Mouse (Mus musculus) stomach, embryonic 14.5 days (tissue): Measurements from ENCODE around the gene Idua. TPM values are rescaled to one million over a fixed set of nuclear protein-coding genes. Genes with fewer than 3 reads are reported as not detected.

Experiments used
- ATAC-seq: fragments of 200-750 bp; cut with Nextera tagmentation; 2 replicates; pipeline ENCODE4 v1.8.0; 2017; ENCODE audit warnings: low read depth, moderate TSS enrichment; ENCODE audit not compliant: insufficient number of reproducible peaks, insufficient read depth, low FRiP score
- H3K27ac ChIP-seq: fragments of 300-500 bp; sonication (generic); 2 replicates; pipeline ENCODE4 v1.5.1; 2014; ENCODE audit warnings: mild to moderate bottlenecking, low read length, moderate library complexity, mixed read lengths
- H3K27me3 ChIP-seq: fragments of 300-500 bp; sonication (generic); 2 replicates; pipeline ENCODE4 v1.6.1; 2014; ENCODE audit warnings: low read length, control low read depth, mixed read lengths; ENCODE audit not compliant: control insufficient read depth, insufficient read depth
- H3K36me3 ChIP-seq: fragments of 300-500 bp; sonication (generic); 2 replicates; pipeline ENCODE4 v1.6.1; 2014; ENCODE audit warnings: mild to moderate bottlenecking, control low read depth, low read length, moderate library complexity, mixed read lengths; ENCODE audit not compliant: control insufficient read depth, insufficient read depth
- H3K4me1 ChIP-seq: fragments of 300-500 bp; sonication (generic); 2 replicates; pipeline ENCODE4 v1.6.1; 2014; ENCODE audit warnings: low read length, control low read depth, mixed read lengths; ENCODE audit not compliant: control insufficient read depth, insufficient read depth
- H3K4me2 ChIP-seq: fragments of 300-500 bp; sonication (generic); replicated peaks from 2 replicates; pipeline ENCODE4 v1.6.1; 2014; ENCODE audit warnings: low read depth, low read length, control low read depth
- H3K4me3 ChIP-seq: fragments of 300-500 bp; sonication (generic); 2 replicates; pipeline ENCODE4 v1.5.1; 2014; ENCODE audit warnings: low read depth, low read length, control low read depth
- H3K9ac ChIP-seq: fragments of 300-500 bp; sonication (generic); replicated peaks from 2 replicates; pipeline ENCODE4 v1.6.1; 2014; ENCODE audit warnings: low read depth, mild to moderate bottlenecking, control low read depth, low read length, moderate library complexity, mixed read lengths
- H3K9me3 ChIP-seq: fragments of 300-500 bp; sonication (generic); 2 replicates; pipeline ENCODE4 v1.6.1; 2016; ENCODE audit warnings: low read depth, low read length, control low read depth; ENCODE audit not compliant: control insufficient read depth
- WGBS: fragments of 180-500 bp; shearing (Covaris S2); extraction: QIAGEN DNeasy Blood & Tissue Kit; methylation state at CpG from one replicate; pipeline ENCODE4 v1.1.7; 2014; 5-methylcytosine and 5-hydroxymethylcytosine counted together
- polyA plus RNA-seq: library from polyadenylated mRNA; unstranded; fragments of >200 nt; fragmentation: Nextera tagmentation; extraction: Ambion mirVana; gene quantifications from 2 replicates; pipeline ENCODE4 v1.2.1, GENCODE M21; 2014

Gene Idua
- polyA plus RNA-seq: 13.4 and 18.0 TPM in 2 replicates

DNA sequence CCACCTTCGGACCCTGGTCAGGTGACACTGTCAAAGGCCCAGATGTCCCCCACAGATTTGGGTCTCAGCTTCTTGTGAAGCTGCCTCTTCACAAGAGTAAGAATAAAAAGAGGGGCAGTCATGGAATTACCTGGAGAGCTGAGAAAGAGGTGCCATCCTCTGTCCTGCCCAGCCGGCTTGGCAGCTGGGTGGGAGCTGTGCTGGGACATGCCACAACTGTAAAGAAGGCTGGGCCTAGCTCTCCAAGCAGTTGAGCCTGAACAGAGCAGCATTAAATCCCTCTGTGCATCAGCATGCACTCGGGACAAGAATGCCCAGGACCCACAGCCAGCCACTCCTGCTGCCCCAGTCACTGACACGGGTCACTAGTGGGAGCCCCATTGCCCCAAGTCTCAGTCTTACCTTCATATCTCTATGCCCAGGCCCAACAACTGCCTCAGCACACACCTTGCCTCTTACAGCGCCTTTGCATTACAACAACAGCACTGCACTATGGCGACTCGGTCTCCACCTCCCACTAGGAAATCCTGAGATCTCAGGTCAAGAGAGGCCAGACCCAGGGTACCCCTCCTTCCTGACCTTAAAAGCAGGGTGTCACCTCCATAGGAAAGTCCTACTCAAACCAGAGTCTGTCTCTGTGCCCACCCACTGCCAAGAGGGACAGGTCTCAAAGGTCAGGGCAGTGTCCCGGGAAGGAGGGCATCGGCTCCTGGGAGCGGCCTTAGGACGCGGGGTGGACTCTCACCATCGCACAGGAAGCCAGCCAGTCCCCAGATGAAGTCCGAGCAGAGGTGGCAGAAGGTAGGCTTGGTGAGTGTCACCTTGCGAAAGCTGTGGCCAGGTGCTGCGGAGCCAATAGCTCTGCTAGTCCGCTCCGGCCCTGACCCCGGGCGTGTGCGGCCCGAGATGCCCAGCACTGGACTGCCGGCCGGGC lies at the start of gene Idua:
Gene Idua (plus strand): TSS at position 634 of the 934 bp plus-strand sequence.
- peak within 1 kb of the TSS; percentile 62 for H3K4me3 ChIP-seq
- H3K9me3 ChIP-seq: no peaks in the 10 kb centered on the region
- peak within 1 kb of the TSS; percentile 74 for H3K9ac ChIP-seq
- peaks cover 11% of the 10 kb centered on the region; the same call in 1 of the 2 replicates for H3K36me3 ChIP-seq
- ATAC-seq: peak; percentile 47
- H3K4me1 ChIP-seq: peaks cover 5% of the 10 kb centered on the region; the same call in 1 of the 2 replicates
- H3K27me3 ChIP-seq: no peaks in the 10 kb centered on the region
- 10% methylated on average over 24 of the region's 24 CpGs for WGBS
- H3K27ac ChIP-seq: no peak within 1 kb of the TSS
- peak within 1 kb of the TSS; percentile 44 for H3K4me2 ChIP-seq

DNA sequence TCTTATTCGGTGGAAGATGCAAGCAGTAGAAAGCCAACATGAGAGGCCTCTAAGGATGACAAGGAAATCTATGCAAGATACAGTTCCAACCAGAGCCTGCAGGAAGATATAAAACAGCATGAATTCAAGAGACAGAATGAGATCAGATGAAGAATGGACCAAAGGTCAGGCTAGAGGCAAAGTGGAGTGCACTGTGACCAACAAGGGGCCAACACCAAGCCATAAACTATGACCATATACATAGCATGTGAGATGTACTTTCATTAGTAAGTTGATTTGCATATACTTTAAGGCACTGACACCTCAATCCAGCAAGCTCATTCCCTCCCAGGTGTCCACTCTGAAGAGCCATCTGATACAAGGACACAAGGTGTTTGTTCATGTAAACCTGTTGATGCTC lies 49.7 kb upstream of the Idua start:
- ATAC-seq: no peak
- Histone ChIP-seq H3K27ac (no peak overlapping the region), H3K4me1 (no peaks in the 10 kb centered on the region), H3K9ac (no peak overlapping the region), H3K36me3 (peaks cover 82% of the 10 kb centered on the region), H3K4me3 (no peak overlapping the region), H3K27me3 (no peaks in the 10 kb centered on the region), H3K9me3 (no peaks in the 10 kb centered on the region), H3K4me2 (no peak overlapping the region)
- WGBS: 97% methylated on average over 1 of the region's 1 CpGs

DNA sequence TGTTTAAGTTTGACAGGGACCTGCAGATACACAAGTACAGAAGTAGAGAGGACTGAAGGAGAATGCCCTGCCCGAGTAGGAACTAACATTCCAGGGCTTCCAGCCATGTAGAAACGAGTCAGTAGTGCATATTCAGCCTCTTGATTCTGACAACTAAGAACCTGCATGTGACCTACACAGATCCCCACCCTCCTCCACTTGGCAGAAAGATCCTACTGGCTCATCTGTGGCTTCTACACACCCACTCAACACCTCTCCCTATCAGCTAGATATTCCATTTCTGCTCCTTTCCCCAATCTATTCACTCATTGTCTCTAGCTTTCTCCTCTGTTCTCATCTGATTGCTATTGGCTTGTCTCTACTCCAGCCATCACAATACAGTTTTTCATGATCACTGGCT lies 38.3 kb upstream of the Idua start:
- H3K9ac ChIP-seq: no peak overlapping the region
- H3K27ac ChIP-seq: no peak overlapping the region
- H3K9me3 ChIP-seq: no peaks in the 10 kb centered on the region
- no peaks in the 10 kb centered on the region for H3K27me3 ChIP-seq
- no peak overlapping the region for H3K4me3 ChIP-seq
- no peaks in the 10 kb centered on the region for H3K4me1 ChIP-seq
- no peak overlapping the region for H3K4me2 ChIP-seq
- no peak for ATAC-seq
- WGBS: 79% methylated on average over 2 of the region's 2 CpGs
- H3K36me3 ChIP-seq: peaks cover 40% of the 10 kb centered on the region

DNA sequence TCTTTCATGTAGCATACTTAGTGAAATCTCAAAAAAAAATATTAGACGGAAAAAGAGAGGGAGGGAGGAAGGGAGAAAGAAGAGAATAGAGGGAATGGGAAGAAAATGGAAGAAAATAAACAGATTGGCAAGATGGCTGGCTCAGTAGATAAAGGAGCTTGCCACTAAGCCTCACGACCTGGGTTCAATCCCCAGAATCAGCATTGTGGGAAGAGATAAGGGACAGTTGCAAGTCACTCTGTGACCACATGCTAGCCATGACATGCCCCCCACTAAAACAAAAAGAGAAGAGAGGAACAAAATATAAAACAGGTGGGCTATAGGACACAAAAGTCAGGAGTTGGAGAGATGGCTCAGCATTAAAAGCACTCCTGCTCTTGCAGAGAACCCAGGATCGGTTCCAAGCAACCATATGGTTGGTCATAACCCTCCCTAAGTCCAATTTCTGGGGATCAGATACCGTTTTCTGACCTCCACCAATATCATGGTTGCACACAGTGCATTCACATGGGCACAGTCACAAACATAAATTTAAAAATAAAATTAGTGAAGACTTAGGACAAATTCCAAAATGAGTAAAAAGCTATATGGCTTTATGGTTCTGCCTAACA lies 34.0 kb upstream of the Idua start:
- H3K27me3 ChIP-seq: no peaks in the 10 kb centered on the region
- 79% methylated on average over 4 of the region's 4 CpGs for WGBS
- H3K4me3 ChIP-seq: no peak overlapping the region
- H3K4me1 ChIP-seq: peaks cover 6% of the 10 kb centered on the region
- no peak for ATAC-seq
- H3K36me3 ChIP-seq: peaks cover 32% of the 10 kb centered on the region
- no peak overlapping the region for H3K4me2 ChIP-seq
- H3K27ac ChIP-seq: no peak overlapping the region
- H3K9ac ChIP-seq: no peak overlapping the region
- no peaks in the 10 kb centered on the region for H3K9me3 ChIP-seq

DNA sequence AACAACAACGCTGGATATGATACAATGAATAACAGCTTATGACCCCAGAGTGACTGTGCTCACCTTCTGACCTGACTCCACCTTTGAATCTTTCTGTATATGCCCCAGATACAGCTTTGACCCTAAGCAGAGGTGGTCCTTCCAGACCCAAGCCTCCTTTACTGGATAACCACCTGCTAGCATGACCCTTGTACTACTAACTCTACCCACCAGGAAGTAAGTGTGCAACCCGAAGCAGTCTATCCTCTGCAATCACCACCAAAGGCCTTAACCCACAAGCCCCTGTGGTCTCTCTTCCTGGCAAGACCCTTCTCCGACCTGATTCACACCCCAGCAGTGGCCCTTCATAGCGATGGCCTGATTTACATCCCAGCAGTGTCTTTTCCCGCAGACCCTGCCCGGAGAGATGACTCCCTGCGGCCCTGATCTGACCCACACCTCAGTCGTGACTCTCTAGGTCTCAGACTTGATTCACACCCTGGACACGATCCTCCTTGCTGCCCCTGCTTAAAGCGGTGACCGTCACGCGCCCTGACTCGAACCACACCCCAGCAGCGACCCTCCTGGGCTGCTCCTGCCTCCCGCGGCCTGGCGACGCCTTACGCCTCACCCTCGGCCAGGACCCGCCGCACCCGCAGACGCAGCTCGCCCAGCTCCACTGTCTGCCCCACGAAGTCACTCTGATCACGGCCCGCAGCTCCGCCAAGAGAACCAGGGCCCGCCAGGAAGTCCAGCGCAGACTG lies 31.1 kb upstream of the Idua start:
- WGBS: 2% methylated on average over 32 of the region's 32 CpGs
- Histone ChIP-seq H3K27me3 (no peaks in the 10 kb centered on the region), H3K9ac (peak overlapping the region; percentile 89), H3K9me3 (no peaks in the 10 kb centered on the region), H3K4me3 (peak overlapping the region; percentile 89), H3K4me2 (peak overlapping the region; percentile 96), H3K4me1 (peaks cover 6% of the 10 kb centered on the region), H3K27ac (peak overlapping the region; percentile 49), H3K36me3 (peaks cover 7% of the 10 kb centered on the region)
- peak; percentile 89 for ATAC-seq

DNA sequence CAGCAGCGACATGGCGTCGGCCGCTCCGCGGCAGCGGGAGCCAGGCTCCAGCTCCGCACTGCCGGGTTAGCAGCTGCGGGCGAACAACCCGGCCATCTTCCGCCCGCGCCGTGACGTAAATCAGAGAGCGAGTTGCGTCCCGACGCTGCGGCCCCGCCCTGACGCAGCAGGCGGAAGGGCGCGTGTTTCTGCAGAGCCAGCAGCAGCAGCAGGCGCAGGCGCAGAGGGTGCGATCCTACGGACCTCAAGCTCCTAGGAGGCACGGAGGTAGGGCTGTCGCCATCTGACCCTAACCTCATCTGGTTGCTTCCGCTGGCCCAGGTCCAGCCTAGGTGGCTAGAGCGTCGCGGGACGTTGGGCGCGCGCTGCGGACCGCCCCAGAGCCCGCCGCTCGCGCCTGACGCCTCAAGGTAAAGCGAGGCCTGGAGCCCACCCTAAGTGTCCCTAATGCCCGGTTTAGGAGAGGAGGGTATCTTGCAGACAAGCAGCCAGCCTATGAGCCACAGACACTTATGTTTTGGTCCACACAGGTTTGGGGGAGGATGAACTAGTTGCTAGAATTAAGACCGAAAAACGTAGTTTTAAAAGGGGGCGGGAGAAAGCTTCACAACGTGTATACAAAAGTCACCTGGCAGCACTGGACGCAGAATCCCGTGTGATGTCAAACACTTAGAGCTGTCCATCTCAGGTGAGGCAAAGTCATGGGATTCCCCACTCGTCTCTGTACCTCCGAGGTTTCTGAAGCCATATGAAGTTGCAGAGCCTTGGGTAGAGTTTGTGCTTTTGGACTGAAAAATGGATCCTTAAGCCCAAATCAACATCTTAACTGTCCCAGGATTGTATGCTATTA lies 30.3 kb upstream of the Idua start, which contains the start of the genes Gak and Tmem175:
Gene Gak (minus strand): TSS at position 122 of the 850 bp plus-strand sequence.
Gene Tmem175 (plus strand): TSS at position 137 of the 850 bp plus-strand sequence.
- peak; percentile 97 for ATAC-seq
- Histone ChIP-seq H3K36me3 (no peaks in the 10 kb centered on the region), H3K4me1 (peaks cover 6% of the 10 kb centered on the region), H3K9me3 (no peaks in the 10 kb centered on the region), H3K27me3 (no peaks in the 10 kb centered on the region), H3K4me2 (peak within 1 kb of the TSS; percentile 96), H3K4me3 (peak within 1 kb of the TSS; percentile 89), H3K9ac (peak within 1 kb of the TSS; percentile 89), H3K27ac (peak within 1 kb of the TSS; percentile 49)
- under 1% methylated on average over 58 of the region's 58 CpGs for WGBS

DNA sequence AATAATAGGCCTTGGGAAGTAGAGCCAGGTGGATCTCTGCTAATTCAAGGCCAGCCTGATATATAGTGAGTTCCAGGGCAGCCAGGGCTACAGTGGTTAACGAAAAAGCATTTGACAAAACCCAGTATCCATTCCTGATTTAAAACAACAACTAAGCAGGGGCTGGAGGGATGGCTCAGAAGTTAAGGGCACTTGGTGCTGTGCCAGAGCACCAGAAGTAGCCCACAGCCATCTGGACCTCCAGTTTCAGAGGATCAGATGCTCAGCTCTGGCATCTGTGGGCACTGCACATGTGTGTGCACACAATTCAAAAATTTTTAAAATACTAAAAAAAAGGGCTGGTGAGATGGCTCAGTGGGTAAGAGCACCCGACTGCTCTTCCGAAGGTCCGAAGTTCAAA lies 26.5 kb upstream of the Idua start:
- no peak for ATAC-seq
- WGBS: 83% methylated on average over 4 of the region's 4 CpGs
- Histone ChIP-seq H3K36me3 (no peaks in the 10 kb centered on the region; the same call in 1 of the 2 replicates), H3K27ac (no peak overlapping the region), H3K27me3 (no peaks in the 10 kb centered on the region), H3K9ac (no peak overlapping the region), H3K4me3 (no peak overlapping the region), H3K4me2 (no peak overlapping the region), H3K4me1 (peaks cover 6% of the 10 kb centered on the region), H3K9me3 (no peaks in the 10 kb centered on the region)
